Mouse (Mus musculus) olfactory bulb, adult 2 months (tissue): Measurements from ENCODE around the gene Bdh1.

Experiments
- CTCF ChIP-seq: fragments of 200-500 bp; IDR thresholded peaks from 2 replicates; pipeline ENCODE4 v1.5.1; 2012; ENCODE audit warnings: low read depth, mild to moderate bottlenecking, low read length, moderate library complexity; ENCODE audit not compliant: insufficient read depth
- POLR2A ChIP-seq: fragments of 200-500 bp; IDR thresholded peaks from 2 replicates; pipeline ENCODE4 v1.6.1; 2012; ENCODE audit warnings: mild to moderate bottlenecking, low read depth, low read length, moderate library complexity; ENCODE audit not compliant: insufficient read depth

- TF ChIP-seq CTCF (no peak), POLR2A (no peak)
Observed at GRCm38 (mm10) chr16:31471994-31472393, 49.9 kb downstream of the Bdh1 start.
